Mouse (Mus musculus): ENCODE measurements around the gene Wdr27.

DNA sequence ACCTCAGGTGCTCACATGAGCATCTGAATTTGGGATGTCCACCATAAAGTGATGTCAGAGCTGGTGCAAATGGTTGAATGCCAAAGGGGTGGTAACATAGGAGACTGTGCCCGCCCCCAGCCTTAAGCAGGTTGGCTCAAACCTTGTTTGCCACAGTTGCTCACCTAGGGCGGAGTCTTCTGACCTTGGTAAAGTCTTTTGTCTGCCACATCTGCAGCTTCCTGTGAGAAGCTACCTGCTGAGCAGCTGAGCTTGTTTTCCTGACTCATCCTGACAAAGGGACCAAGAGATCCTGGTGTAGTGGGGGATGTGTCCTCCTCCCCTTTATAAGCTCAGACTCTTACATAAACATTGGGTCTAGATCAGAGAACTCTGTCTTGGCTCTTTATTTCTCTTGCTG lies 125.0 kb downstream of the Wdr27 start:
- TF ChIP-seq ZC3H11A (IDR thresholded peaks at IDR 0.05; ENCODE audit: borderline replicate concordance, low read depth, low read length) (no peak), HCFC1 (IDR thresholded peaks at IDR 0.05; ENCODE audit: borderline replicate concordance, insufficient read depth, low read length) (no peak), MAFK (IDR thresholded peaks at IDR 0.05; ENCODE audit: insufficient read depth, low read depth, low read length) (peak; percentile 99), ZNF384 (IDR thresholded peaks at IDR 0.05; ENCODE audit: low read depth, low read length) (no peak), CHD2 (IDR thresholded peaks at IDR 0.05; ENCODE audit: low read depth, low read length) (no peak)

Measured in ES-E14 (cell line).